ENCODE assay signal across 9 mouse cellular contexts in the genomic region with DNA sequence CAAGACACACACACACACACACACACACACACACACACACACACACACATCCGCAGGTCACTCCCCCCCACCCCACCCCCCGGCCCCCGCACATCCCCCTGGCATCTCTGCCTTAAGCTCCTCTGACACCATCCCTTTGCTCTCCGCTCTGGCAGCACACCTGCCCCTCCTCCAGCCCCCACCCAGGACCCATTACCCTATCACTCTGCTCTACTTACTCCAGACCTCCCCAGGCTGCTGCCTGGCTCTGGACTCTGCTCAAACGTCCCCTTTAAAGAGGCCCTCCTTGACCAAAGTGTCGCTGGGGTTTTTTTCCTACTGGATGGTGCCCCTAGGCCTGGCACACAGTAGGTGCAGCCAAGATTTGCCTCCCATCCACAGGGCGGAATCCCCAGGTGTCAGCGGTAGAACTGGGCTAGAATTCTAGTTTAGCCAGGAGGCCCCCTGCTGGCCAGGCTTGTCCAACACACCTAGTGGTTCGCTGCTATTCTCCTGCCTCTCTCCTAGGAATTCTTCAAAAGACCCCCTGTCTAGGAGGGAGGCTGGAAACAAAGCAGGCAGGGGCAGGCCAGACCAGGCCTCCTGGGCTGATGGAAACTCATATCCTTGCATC. TPM values are rescaled to one million over a fixed set of nuclear protein-coding genes. Genes with fewer than 3 reads are reported as not detected.
A peak's percentile ranks its signal among the peaks of the same experiment; 100 is the strongest.
DNase-seq lines count a peak whose midpoint lies in the region; ATAC-seq lines count a peak whose summit lies in the region.
"Had no signal": no experiment of that assay in that cellular context is flagged by ENCODE, and none has a peak within 500 bp of the region (broad histone marks: within the 10 kb centered on the region; RNA-seq: fewer than 3 reads in every experiment).

No protein-coding gene starts in this region.

- H3K9me3 ChIP-seq in midbrain, embryonic 10.5 days (replicated peaks): no peaks in the 10 kb centered on the region
- H3K9me3 ChIP-seq in midbrain, embryonic 16.5 days (replicated peaks; ENCODE audit: control insufficient read depth, low read length, poor library complexity, severe bottlenecking): no peaks in the 10 kb centered on the region
- H3K9me3 ChIP-seq in midbrain, embryonic 11.5 days (ENCODE audit: control insufficient read depth, low read length): no peaks in the 10 kb centered on the region
- H3K9me3 ChIP-seq: embryonic facial prominence, embryonic 12.5 days had no signal

- peak; percentile 67 for DNase-seq in midbrain, embryonic 10.5 days (ENCODE audit: low spot score)
- peak; percentile 77 to 88 for DNase-seq in adrenal gland, postnatal 36 days
- DNase-seq in heart, postnatal 10 days: peak; percentile 80 to 86
- DNase-seq in layer of hippocampus, postnatal 14 days (ENCODE audit: low spot score in 2 of 2): peak; percentile 62 to 68
- DNase-seq in midbrain, embryonic 11.5 days (ENCODE audit: low spot score, missing footprints): peak; percentile 96
- peak; percentile 67 for DNase-seq in splenic B cell, adult 2 months (ENCODE audit: low read depth, low spot score)

- peaks cover 47% of the 10 kb centered on the region for H3K4me1 ChIP-seq in midbrain, embryonic 10.5 days
- H3K4me1 ChIP-seq in midbrain, embryonic 16.5 days (ENCODE audit: control insufficient read depth, insufficient read depth, low read length): no peaks in the 10 kb centered on the region
- no peaks in the 10 kb centered on the region for H3K4me1 ChIP-seq in midbrain, embryonic 11.5 days (ENCODE audit: control insufficient read depth, insufficient read depth, low read length)

- intact Hi-C loops in heart, postnatal 10 days (cut with DNase I): loop anchor here (1.0 to 2.0 kb wide), 2 partner anchors 106 to 161 kb away; no protein-coding TSS in a partner anchor

- 9% methylated on average over 6 of the region's 9 CpGs for WGBS in midbrain, embryonic 10.5 days
- 19% methylated on average over 9 of the region's 9 CpGs for WGBS in midbrain, embryonic 16.5 days
- 22% methylated on average over 9 of the region's 9 CpGs for WGBS in midbrain, embryonic 11.5 days

- no peak overlapping the region; the same call in 1 of the 2 replicates for H3K27ac ChIP-seq in midbrain, embryonic 10.5 days (replicated peaks)
- no peak overlapping the region for H3K27ac ChIP-seq in midbrain, embryonic 16.5 days (ENCODE audit: low read length)
- H3K27ac ChIP-seq in midbrain, embryonic 11.5 days (ENCODE audit: low read depth, low read length): no peak overlapping the region

- no peak; the same call in 1 of the 2 replicates for ATAC-seq in midbrain, embryonic 16.5 days
- ATAC-seq in erythroblast, adult 5-6 weeks (replicated peaks; ENCODE audit: low FRiP score, poor library complexity, severe bottlenecking): 0 out of 2 replicates have a peak, but pooled peaks have one; percentile 61
- ATAC-seq in midbrain, embryonic 11.5 days (ENCODE audit: low FRiP score): peak; percentile 51

- H3K4me2 ChIP-seq in midbrain, embryonic 16.5 days (ENCODE audit: low read length): no peak overlapping the region
- no peak overlapping the region for H3K4me2 ChIP-seq in midbrain, embryonic 11.5 days
- H3K4me2 ChIP-seq: embryonic facial prominence, embryonic 12.5 days had no signal

- H3K9ac ChIP-seq in midbrain, embryonic 16.5 days (ENCODE audit: low read depth, low read length): no peak overlapping the region
- no peak overlapping the region for H3K9ac ChIP-seq in midbrain, embryonic 11.5 days (ENCODE audit: low read length)
- H3K9ac ChIP-seq: embryonic facial prominence, embryonic 12.5 days had no signal

- H3K36me3 ChIP-seq in midbrain, embryonic 10.5 days: no peaks in the 10 kb centered on the region
- H3K36me3 ChIP-seq in midbrain, embryonic 16.5 days (ENCODE audit: control insufficient read depth, insufficient read depth, low read length): no peaks in the 10 kb centered on the region
- no peaks in the 10 kb centered on the region for H3K36me3 ChIP-seq in midbrain, embryonic 11.5 days (ENCODE audit: control insufficient read depth, insufficient read depth, low read length)
- H3K36me3 ChIP-seq in splenic B cell, adult 2 months (ENCODE audit: control insufficient read depth, insufficient read depth, low read length, poor library complexity, severe bottlenecking): no peaks in the 10 kb centered on the region
- H3K36me3 ChIP-seq: embryonic facial prominence, embryonic 12.5 days had no signal

- H3K4me3 ChIP-seq in midbrain, embryonic 10.5 days: no peak overlapping the region
- H3K4me3 ChIP-seq in midbrain, embryonic 16.5 days (ENCODE audit: low read depth, low read length): no peak overlapping the region
- no peak overlapping the region for H3K4me3 ChIP-seq in midbrain, embryonic 11.5 days (ENCODE audit: low read depth, low read length)
- H3K4me3 ChIP-seq: embryonic facial prominence, embryonic 12.5 days had no signal

- H3K27me3 ChIP-seq in midbrain, embryonic 10.5 days (ENCODE audit: low read depth, poor library complexity, severe bottlenecking): peaks cover 20% of the 10 kb centered on the region; the same call in 1 of the 2 replicates
- no peaks in the 10 kb centered on the region for H3K27me3 ChIP-seq in midbrain, embryonic 16.5 days (ENCODE audit: control insufficient read depth, insufficient read depth, low read depth, low read length)
- no peaks in the 10 kb centered on the region for H3K27me3 ChIP-seq in midbrain, embryonic 11.5 days (ENCODE audit: control insufficient read depth, insufficient read depth, low read length)
- H3K27me3 ChIP-seq in splenic B cell, adult 2 months (ENCODE audit: control insufficient read depth, insufficient read depth, low read length, poor library complexity, severe bottlenecking): no peaks in the 10 kb centered on the region
- H3K27me3 ChIP-seq: embryonic facial prominence, embryonic 12.5 days had no signal

RNA-seq across cellular contexts. Expression of a gene that starts 12.9 kb away (rescaled TPM):
- polyA plus RNA-seq in midbrain, embryonic 10.5 days (2016; fragmentation: Nextera tagmentation; extraction: Ambion mirVana): 18.1 and 18.9 TPM in 2 replicates
- polyA plus RNA-seq in midbrain, embryonic 16.5 days (2015; fragmentation: Nextera tagmentation; extraction: Ambion mirVana): 7.5 and 7.7 TPM in 2 replicates
- total RNA-seq in adrenal gland, postnatal 36 days (2021): 100 to 1,000 TPM; 140 to 167 TPM
- 10.0 and 55.1 TPM in 2 replicates for total RNA-seq in erythroblast, adult 5-6 weeks (2015; ENCODE audit: low replicate concordance)
- total RNA-seq in erythroblast, adult 5-6 weeks (2017; ENCODE audit: low replicate concordance): 11.8 and 18.1 TPM in 2 replicates
- total RNA-seq in heart, postnatal 10 days (2021): 100 to 1,000 TPM; 179 to 224 TPM
- total RNA-seq in layer of hippocampus, postnatal 14 days (2021): 10 to 100 TPM; 40.9 to 47.9 TPM
- 13.2 and 17.5 TPM in 2 replicates for polyA plus RNA-seq in midbrain, embryonic 11.5 days (2014; fragmentation: Nextera tagmentation; extraction: Ambion mirVana)
